Mouse (Mus musculus) T-cell, adult 2 months (primary cell): ENCODE results near the gene Lrrc1.

Experiments used
- DNase-seq: peaks from one replicate; pipeline ENCODE4 v3.0.0; 2022; ENCODE audit warnings: low spot score

Gene Lrrc1

GRCm38 (mm10) chr9:77543351-77544321 is 1.0 kb downstream of the Lrrc1 start:
- peak; percentile 32 for DNase-seq

- DNase-seq = no peak
Measured at GRCm38 (mm10) chr9:77541556-77541955, 3.1 kb downstream of the Lrrc1 start.

- no peak for DNase-seq
Measured at GRCm38 (mm10) chr9:77539232-77539631, 5.4 kb downstream of the Lrrc1 start.

GRCm38 (mm10) chr9:77537357-77537756 is 7.3 kb downstream of the Lrrc1 start:
- no peak for DNase-seq

GRCm38 (mm10) chr9:77536832-77537231 is 7.8 kb downstream of the Lrrc1 start:
- DNase-seq = no peak

- no peak for DNase-seq
Measured at GRCm38 (mm10) chr9:77536286-77536685, 8.4 kb downstream of the Lrrc1 start.

- no peak for DNase-seq
Measured at GRCm38 (mm10) chr9:77535021-77535744, 9.5 kb downstream of the Lrrc1 start.

- no peak for DNase-seq
Measured at GRCm38 (mm10) chr9:77528379-77529041, 16.2 kb downstream of the Lrrc1 start.

GRCm38 (mm10) chr9:77527170-77527569 is 17.5 kb downstream of the Lrrc1 start:
- DNase-seq = peak; percentile 5

GRCm38 (mm10) chr9:77526715-77527114 is 18.0 kb downstream of the Lrrc1 start:
- no peak for DNase-seq

- DNase-seq = no peak
Measured at GRCm38 (mm10) chr9:77525595-77526295, 18.9 kb downstream of the Lrrc1 start.

- DNase-seq = no peak
Measured at GRCm38 (mm10) chr9:77523793-77524192, 20.9 kb downstream of the Lrrc1 start.

- no peak for DNase-seq
Measured at GRCm38 (mm10) chr9:77522476-77522875, 22.2 kb downstream of the Lrrc1 start.

GRCm38 (mm10) chr9:77519198-77519597 is 25.5 kb downstream of the Lrrc1 start:
- no peak for DNase-seq

GRCm38 (mm10) chr9:77516782-77517364 is 27.8 kb downstream of the Lrrc1 start:
- no peak for DNase-seq

- DNase-seq = peak; percentile 74
Measured at GRCm38 (mm10) chr9:77513892-77514291, 30.8 kb downstream of the Lrrc1 start.

- DNase-seq = no peak
Measured at GRCm38 (mm10) chr9:77512220-77512619, 32.5 kb downstream of the Lrrc1 start.

- no peak for DNase-seq
Measured at GRCm38 (mm10) chr9:77510574-77510973, 34.1 kb downstream of the Lrrc1 start.

- DNase-seq = no peak
Measured at GRCm38 (mm10) chr9:77507743-77508394, 36.8 kb downstream of the Lrrc1 start.

GRCm38 (mm10) chr9:77502548-77503438 is 41.9 kb downstream of the Lrrc1 start:
- DNase-seq = no peak
